Mouse (Mus musculus) left cerebral cortex, adult 9 months (tissue): ENCODE measurements around the gene Enpp7.

Source experiments
- DNase-seq, 2 experiments: peaks; one replicate each; pipeline ENCODE4 v3.0.0; 2022; ENCODE audit warnings: low spot score in 2 of 2

Gene Enpp7

DNA sequence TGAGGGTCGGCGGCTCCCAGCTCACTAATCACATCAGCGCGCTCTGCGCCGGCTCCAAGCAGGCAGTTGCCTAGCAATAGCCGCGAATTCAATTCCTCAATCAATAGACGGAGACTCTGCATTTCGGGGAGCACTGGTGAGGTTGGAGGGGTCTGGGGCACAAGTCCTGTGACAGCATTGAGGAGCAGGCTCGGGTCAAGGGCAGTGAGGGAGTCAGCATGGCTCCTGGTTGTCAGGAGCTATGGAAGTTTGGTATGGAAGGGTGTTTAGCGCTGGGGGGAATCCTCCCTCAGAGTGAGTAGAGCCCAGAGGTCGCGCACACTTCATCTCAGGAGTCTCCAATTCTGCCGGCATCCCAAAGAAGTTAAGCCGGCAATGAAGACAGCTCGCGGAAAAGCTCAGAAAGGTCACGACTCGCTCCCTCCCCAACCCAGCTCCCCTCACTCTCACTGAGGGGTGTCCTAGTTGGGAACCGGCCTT is 47.7 kb downstream of the Enpp7 start:
- no peak for DNase-seq

DNA sequence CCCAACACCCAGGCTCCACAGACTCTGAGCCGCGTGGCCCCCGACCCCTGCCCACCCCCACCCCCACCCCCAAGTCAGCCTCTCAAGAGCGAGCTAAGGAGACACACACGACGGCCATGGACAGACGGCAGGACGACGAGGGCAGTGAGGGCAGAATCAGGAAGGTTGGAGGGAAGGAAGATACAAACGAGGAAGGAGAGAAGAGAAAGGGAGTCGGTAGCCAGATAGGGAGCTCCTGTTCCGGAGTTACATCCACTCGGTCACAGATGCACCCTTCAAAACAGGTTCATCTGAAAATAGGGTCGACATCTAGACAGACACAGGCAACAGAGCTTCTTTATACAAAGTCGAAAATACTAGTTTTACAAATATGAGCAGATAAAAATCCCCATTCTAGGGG is 48.5 kb downstream of the Enpp7 start:
- DNase-seq: no peak

GRCm38 (mm10) chr11:119036934-119037779 is 49.2 kb downstream of the Enpp7 start:
- DNase-seq: no peak

DNA sequence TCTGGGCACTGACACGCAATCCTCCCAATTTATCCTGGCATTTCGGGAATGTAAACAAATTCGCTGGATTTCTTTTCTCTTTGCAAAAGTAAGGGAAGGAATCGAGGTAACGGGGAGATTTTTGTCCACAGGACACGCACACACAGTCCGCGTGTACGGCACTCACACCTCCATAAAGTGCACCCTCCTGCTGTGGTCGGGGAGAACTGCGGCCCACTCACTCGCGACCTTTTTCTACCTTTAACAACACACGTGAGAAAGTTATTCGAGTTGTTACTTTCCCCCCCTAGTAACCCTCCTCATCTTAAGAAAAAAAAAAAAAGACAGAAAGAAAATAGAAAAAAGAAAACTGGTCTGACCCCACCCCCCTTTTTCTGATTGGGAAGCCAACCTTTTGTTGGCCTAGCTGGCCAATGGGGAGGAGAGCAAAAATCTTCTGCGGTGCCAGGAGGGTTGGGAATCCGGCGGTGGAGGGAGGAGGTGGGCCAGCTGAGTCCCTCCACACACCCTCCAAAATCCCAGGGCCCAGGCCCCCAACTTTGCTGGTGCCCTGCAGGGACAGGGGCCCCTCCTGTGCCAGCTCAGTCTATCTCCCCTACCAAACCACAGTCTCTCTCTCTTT is 49.9 kb downstream of the Enpp7 start:
- DNase-seq: no peak

- no peak for DNase-seq
Measured at GRCm38 (mm10) chr11:119038744-119039484, 50.9 kb downstream of the Enpp7 start.

GRCm38 (mm10) chr11:119039732-119040512 is 51.9 kb downstream of the Enpp7 start:
- DNase-seq: no peak

- DNase-seq: peak; percentile 97 to 99
Measured at GRCm38 (mm10) chr11:119040600-119041324, 52.8 kb downstream of the Enpp7 start, which contains the start of gene Cbx8. Cbx8 (minus strand) TSS chr11:119040969.

- DNase-seq: no peak
Measured at GRCm38 (mm10) chr11:119041325-119041716, 53.3 kb downstream of the Enpp7 start.

DNA sequence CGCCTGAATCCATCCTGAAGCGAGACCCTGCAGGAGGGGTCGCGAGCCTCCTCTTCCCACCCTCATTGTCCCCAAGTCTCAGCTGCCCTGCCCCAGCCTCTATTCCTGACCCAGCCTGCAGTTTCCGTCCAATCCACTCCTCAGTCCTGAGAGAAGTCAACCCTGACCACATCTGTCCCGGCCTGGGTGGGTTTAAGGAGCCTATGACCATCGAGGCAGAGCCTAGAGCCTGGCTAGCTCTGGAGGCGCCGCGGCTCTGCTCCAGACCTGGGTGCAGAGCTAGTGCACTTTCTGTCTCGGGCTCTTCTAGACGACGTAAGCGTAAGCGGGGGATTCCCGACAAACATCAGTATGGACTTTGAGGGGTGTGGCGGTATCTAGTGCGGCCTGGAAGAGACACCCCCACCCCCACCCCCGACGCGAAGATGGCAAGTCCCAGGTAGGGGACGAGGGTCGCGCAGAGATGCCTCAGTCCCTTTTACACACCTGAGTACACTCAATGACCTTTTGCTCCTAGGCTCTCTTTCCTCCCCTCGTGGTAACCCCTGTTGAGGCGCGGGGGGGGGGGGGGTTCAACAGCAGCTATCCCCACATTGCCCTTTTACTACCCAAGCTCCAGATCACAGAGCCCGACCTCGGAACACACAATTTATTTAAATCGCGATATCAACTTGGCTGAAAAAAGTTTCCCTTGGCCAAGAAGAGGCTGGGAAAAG is 53.9 kb downstream of the Enpp7 start:
- DNase-seq: no peak
